Mouse (Mus musculus) stomach, postnatal 0 days (tissue): ENCODE measurements around the gene Arhgef3.

Experiments used
- CTCF ChIP-seq: IDR thresholded peaks from 2 replicates; pipeline ENCODE4 v1.5.1; 2016; ENCODE audit warnings: antibody characterized with exemption, low read depth, mild to moderate bottlenecking, moderate library complexity
- EP300 ChIP-seq: optimal IDR thresholded peaks from 2 replicates; pipeline ENCODE3; 2016; ENCODE audit warnings: antibody characterized with exemption

DNA sequence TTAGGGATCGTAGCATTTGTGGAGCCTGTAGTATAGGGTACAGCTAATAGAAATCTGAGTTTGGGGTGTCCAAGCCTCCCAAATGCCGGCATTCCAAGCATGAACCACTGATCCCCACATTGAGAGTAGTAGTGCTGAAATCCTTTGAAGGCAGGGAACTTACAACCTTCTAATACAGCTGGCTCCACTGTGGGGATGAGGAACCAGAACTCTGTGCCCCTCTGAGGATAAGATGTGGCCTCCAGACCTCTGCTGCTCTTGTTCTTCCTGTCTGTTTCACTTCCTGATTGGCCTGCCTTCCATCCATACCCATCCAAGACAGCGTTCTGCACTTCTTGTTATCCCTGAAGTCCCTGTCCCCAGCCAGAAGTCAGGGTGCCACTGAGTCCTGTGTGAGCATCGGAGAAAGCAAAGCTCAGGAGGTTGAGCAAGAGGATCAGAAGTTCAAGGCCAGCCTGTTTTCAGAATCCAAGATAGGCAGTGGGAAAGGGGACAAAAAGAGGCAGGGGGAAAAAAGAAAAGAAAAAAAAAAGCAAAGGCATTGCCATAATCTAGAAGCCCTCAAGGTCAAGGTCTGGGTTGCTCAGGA is 2.0 kb downstream of the Arhgef3 start:
- TF ChIP-seq CTCF: no peak
- no peak for TF ChIP-seq EP300
